9 mouse cellular contexts compared by ENCODE assay signal in the genomic region with DNA sequence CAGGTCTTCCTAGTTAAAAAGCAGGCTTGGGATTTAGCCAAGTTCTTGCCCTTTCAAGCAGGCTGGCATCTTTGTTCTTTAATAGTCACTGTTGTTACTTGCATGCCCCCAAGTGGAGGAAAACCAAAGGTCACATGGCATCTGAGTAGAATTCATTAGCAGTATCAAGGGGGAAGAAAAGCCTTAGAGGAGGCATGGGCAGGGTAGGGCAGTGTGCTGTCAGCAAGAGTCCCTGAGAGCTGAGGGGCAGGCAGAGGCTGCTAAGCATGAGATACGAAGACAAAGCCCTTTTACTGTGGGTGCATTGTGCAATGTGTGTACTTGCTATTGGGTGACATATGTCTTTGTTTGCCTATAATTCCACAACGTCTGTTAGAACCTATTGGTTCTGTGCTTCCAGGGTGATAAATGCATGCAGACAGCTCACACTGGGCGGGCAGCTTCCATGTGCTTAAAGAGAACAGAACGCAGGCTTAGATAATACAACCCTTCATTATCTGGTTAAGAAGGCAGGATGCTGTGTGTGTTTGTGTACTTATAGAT.
DNase-seq lines count a peak whose midpoint lies in the region; ATAC-seq and TF ChIP-seq lines count a peak whose summit lies in the region.
"Had no signal": no experiment of that assay in that cellular context is flagged by ENCODE, and none has a peak within 500 bp of the region (broad histone marks: within the 10 kb centered on the region; RNA-seq: fewer than 3 reads in every experiment).

No protein-coding gene starts in this region.

- no peaks in the 10 kb centered on the region for H3K27me3 ChIP-seq in limb, embryonic 11.5 days (ENCODE audit: control insufficient read depth, insufficient read depth, low read length)
- no peaks in the 10 kb centered on the region for H3K27me3 ChIP-seq in limb, embryonic 10.5 days (ENCODE audit: low read depth, poor library complexity, severe bottlenecking)
- no peaks in the 10 kb centered on the region for H3K27me3 ChIP-seq in midbrain, embryonic 16.5 days (ENCODE audit: control insufficient read depth, insufficient read depth, low read depth, low read length)

- no peak overlapping the region for H3K27ac ChIP-seq in limb, embryonic 11.5 days (replicated peaks; ENCODE audit: low read depth, low read length)
- no peak overlapping the region for H3K27ac ChIP-seq in limb, embryonic 10.5 days
- no peak overlapping the region for H3K27ac ChIP-seq in layer of hippocampus, adult 2 months
- no peak overlapping the region for H3K27ac ChIP-seq in midbrain, embryonic 16.5 days (ENCODE audit: low read length)

- H3K4me1 ChIP-seq in limb, embryonic 11.5 days (ENCODE audit: control insufficient read depth, insufficient read depth, low read length) = no peaks in the 10 kb centered on the region
- H3K4me1 ChIP-seq in limb, embryonic 10.5 days = no peaks in the 10 kb centered on the region
- H3K4me1 ChIP-seq in midbrain, embryonic 16.5 days (ENCODE audit: control insufficient read depth, insufficient read depth, low read length) = peaks cover 5% of the 10 kb centered on the region; the same call in 1 of the 2 replicates

- peak; percentile 61 for TF ChIP-seq CTCF in layer of hippocampus, adult 2 months (conservative IDR thresholded peaks at IDR 0.05)

- intact Hi-C loops in heart, postnatal 14 days (cut with DNase I) = loop anchor here (2.0 to 10.0 kb wide), 2 partner anchors 651 to 1151 kb away; no protein-coding TSS in a partner anchor

- ATAC-seq in limb, embryonic 11.5 days (ENCODE audit: insufficient number of reproducible peaks, low FRiP score, low TSS enrichment, low read depth) = no peak
- peak; percentile 86 for ATAC-seq in midbrain, embryonic 16.5 days

- no peak overlapping the region for H3K9ac ChIP-seq in limb, embryonic 11.5 days (ENCODE audit: low read length)
- no peak overlapping the region for H3K9ac ChIP-seq in midbrain, embryonic 16.5 days (ENCODE audit: low read depth, low read length)

- H3K9me3 ChIP-seq in limb, embryonic 11.5 days (ENCODE audit: control insufficient read depth, low read length) = no peaks in the 10 kb centered on the region
- H3K9me3 ChIP-seq in limb, embryonic 10.5 days (replicated peaks) = no peaks in the 10 kb centered on the region
- H3K9me3 ChIP-seq in midbrain, embryonic 16.5 days (replicated peaks; ENCODE audit: control insufficient read depth, low read length, poor library complexity, severe bottlenecking) = no peaks in the 10 kb centered on the region

- 44% methylated on average over 4 of the region's 4 CpGs for WGBS in limb, embryonic 11.5 days
- WGBS in limb, embryonic 10.5 days = 58% methylated on average over 4 of the region's 4 CpGs
- 10% methylated on average over 4 of the region's 4 CpGs for WGBS in midbrain, embryonic 16.5 days

- peak; percentile 26 for DNase-seq in limb, embryonic 11.5 days (ENCODE audit: low spot score)
- no peak for DNase-seq in limb, embryonic 10.5 days (ENCODE audit: low spot score)
- DNase-seq in cerebellum, postnatal 25 days = peak; percentile 13 to 25
- DNase-seq in heart, postnatal 14 days = peak; percentile 1 to 28
- peak in 1 of 2 experiments; percentile 8 for DNase-seq in layer of hippocampus, adult 2 months (ENCODE audit: low spot score in 2 of 2)
- no peak for DNase-seq in thymus, postnatal 14 days
- no peak for DNase-seq in spleen, postnatal 10 days (ENCODE audit: low spot score in 2 of 2)

- H3K4me3 ChIP-seq in limb, embryonic 11.5 days (ENCODE audit: low read depth, low read length) = no peak overlapping the region
- H3K4me3 ChIP-seq in limb, embryonic 10.5 days = no peak overlapping the region
- H3K4me3 ChIP-seq in layer of hippocampus, adult 2 months = no peak overlapping the region
- no peak overlapping the region for H3K4me3 ChIP-seq in midbrain, embryonic 16.5 days (ENCODE audit: low read depth, low read length)

- H3K36me3 ChIP-seq in limb, embryonic 11.5 days (ENCODE audit: control insufficient read depth, insufficient read depth, low read length) = no peaks in the 10 kb centered on the region
- H3K36me3 ChIP-seq in limb, embryonic 10.5 days = no peaks in the 10 kb centered on the region
- H3K36me3 ChIP-seq in midbrain, embryonic 16.5 days (ENCODE audit: control insufficient read depth, insufficient read depth, low read length) = no peaks in the 10 kb centered on the region
- H3K36me3 ChIP-seq: G1E had no signal

- H3K4me2 ChIP-seq in limb, embryonic 11.5 days (ENCODE audit: low read depth, severe bottlenecking) = no peak overlapping the region
- H3K4me2 ChIP-seq in midbrain, embryonic 16.5 days (ENCODE audit: low read length) = no peak overlapping the region

Comparison
In these comparisons a context has a peak if more than half of its experiments do, and no peak if none do; other contexts are left out.
1. DNase-seq: peak in limb, embryonic 11.5 days (single experiment), cerebellum, postnatal 25 days (2 of 2) and heart, postnatal 14 days (2 of 2); none in limb, embryonic 10.5 days (single experiment), thymus, postnatal 14 days (single experiment) and spleen, postnatal 10 days (0 of 2).